Mouse (Mus musculus) hindbrain, postnatal 0 days (tissue): Measurements from ENCODE around the gene Clic3. TPM values are rescaled to one million over a fixed set of nuclear protein-coding genes. Genes with fewer than 3 reads are reported as not detected.

Source experiments
- ATAC-seq: fragments of 200-750 bp; cut with Nextera tagmentation; 2 replicates; pipeline ENCODE4 v1.8.0; 2017; ENCODE audit warnings: mild to moderate bottlenecking, moderate TSS enrichment, moderate library complexity
- DNase-seq: peaks from one replicate; pipeline ENCODE4 v3.0.0-alpha.2; 2015; ENCODE audit warnings: low spot score
- H3K27ac ChIP-seq: fragments of 300-500 bp; sonication (generic); 2 replicates; pipeline ENCODE4 v1.5.1; 2014; ENCODE audit warnings: mild to moderate bottlenecking
- H3K27me3 ChIP-seq: fragments of 300-500 bp; sonication (generic); 2 replicates; pipeline ENCODE4 v1.6.1; 2014; ENCODE audit warnings: low read length, mixed read lengths; ENCODE audit not compliant: insufficient read depth
- H3K36me3 ChIP-seq: fragments of 300-500 bp; sonication (generic); 2 replicates; pipeline ENCODE4 v1.6.1; 2014; ENCODE audit warnings: low read length, mixed read lengths; ENCODE audit not compliant: insufficient read depth
- H3K4me1 ChIP-seq: fragments of 300-500 bp; sonication (generic); 2 replicates; pipeline ENCODE4 v1.6.1; 2014; ENCODE audit warnings: antibody characterized with exemption, low read length, mixed read lengths; ENCODE audit not compliant: insufficient read depth
- H3K4me2 ChIP-seq: fragments of 300-500 bp; sonication (generic); 2 replicates; pipeline ENCODE4 v1.6.1; 2014; ENCODE audit warnings: low read depth, mild to moderate bottlenecking, low read length, moderate library complexity, mixed read lengths
- H3K4me3 ChIP-seq: fragments of 300-500 bp; sonication (generic); 2 replicates; pipeline ENCODE4 v1.5.1; 2014; ENCODE audit warnings: low read length
- H3K9ac ChIP-seq: fragments of 300-500 bp; sonication (generic); replicated peaks from 2 replicates; pipeline ENCODE4 v1.6.1; 2014; ENCODE audit warnings: mild to moderate bottlenecking, low read length, moderate library complexity, mixed read lengths
- H3K9me3 ChIP-seq: fragments of 300-500 bp; sonication (generic); 2 replicates; pipeline ENCODE4 v1.6.1; 2016; ENCODE audit warnings: low read length, mixed read lengths
- CTCF ChIP-seq: IDR thresholded peaks from 2 replicates; pipeline ENCODE4 v1.5.1; 2016; ENCODE audit warnings: antibody characterized with exemption, control low read depth, low read depth
- WGBS: fragments of 180-500 bp; shearing (Covaris S2); extraction: QIAGEN DNeasy Blood & Tissue Kit; methylation state at CpG from one replicate; pipeline ENCODE4 v1.1.7; 2014; 5-methylcytosine and 5-hydroxymethylcytosine counted together
- polyA plus RNA-seq: library from polyadenylated mRNA; unstranded; fragments of >200 nt; fragmentation: Nextera tagmentation; extraction: Ambion mirVana; gene quantifications from 2 replicates; pipeline ENCODE4 v1.2.1, GENCODE M21; 2015
- total RNA-seq: library from RNA; depleted of rRNA; stranded (reverse); fragments of >200 nt; gene quantifications from 2 replicates; pipeline ENCODE4 v1.2.3, GENCODE M21; 2014

Clic3 gene
- total and polyA plus RNA-seq, 2 experiments from 2014 or later: 3.9 to 4.1 TPM

DNA sequence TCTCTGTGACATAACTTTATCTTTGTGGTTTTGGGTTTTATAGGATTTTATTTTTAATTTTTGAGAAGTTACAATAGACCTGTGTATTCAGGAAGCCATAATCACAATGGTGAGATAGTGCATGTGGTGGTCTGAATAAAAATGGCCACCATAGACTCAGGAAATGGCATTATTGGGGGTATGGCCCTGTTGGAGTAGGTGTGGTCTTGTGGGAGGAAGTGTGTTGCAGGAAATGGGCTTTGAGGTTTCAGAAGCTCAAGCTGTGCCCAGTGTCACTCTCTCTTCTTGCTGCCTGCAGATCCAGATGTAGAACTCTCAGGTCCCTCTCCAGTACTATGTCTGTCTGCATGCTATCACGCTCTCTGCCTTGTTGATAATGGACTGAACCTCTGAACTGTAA is 23.9 kb downstream of the Clic3 start:
- H3K36me3 ChIP-seq: no peaks in the 10 kb centered on the region
- DNase-seq (no peak), ATAC-seq (no peak)
- H3K4me3 ChIP-seq: no peak overlapping the region
- no peak overlapping the region for H3K4me2 ChIP-seq
- WGBS: 88% methylated on average over 1 of the region's 1 CpGs
- H3K4me1 ChIP-seq: no peaks in the 10 kb centered on the region
- H3K9me3 ChIP-seq: no peaks in the 10 kb centered on the region
- no peak overlapping the region for H3K9ac ChIP-seq
- no peaks in the 10 kb centered on the region for H3K27me3 ChIP-seq
- no peak for TF ChIP-seq CTCF
- H3K27ac ChIP-seq: no peak overlapping the region

DNA sequence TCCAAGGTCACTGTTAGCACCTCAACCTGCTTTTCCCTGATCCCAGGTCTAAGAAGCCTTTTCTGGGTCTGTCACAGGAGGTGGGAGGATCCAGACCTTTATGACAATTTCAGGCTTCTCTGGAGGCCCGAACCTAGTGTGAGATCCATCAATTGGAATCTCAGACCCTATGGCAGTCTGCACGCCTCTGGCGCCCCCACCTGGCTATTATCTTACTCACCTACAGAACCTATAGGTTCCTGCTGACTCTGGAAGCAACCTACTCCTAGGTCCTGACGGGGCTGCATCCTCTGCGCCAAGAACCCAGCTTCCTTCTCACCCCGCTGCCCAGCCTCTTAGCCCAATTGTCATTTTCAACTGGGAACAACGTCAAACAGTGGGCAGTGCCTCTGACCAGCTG is 26.3 kb downstream of the Clic3 start:
- ATAC-seq (no peak), DNase-seq (peak; percentile 35)
- H3K27ac ChIP-seq: no peak overlapping the region
- no peaks in the 10 kb centered on the region for H3K9me3 ChIP-seq
- H3K27me3 ChIP-seq: no peaks in the 10 kb centered on the region
- H3K4me3 ChIP-seq: no peak overlapping the region
- TF ChIP-seq CTCF: peak; percentile 43
- no peaks in the 10 kb centered on the region for H3K4me1 ChIP-seq
- H3K9ac ChIP-seq: no peak overlapping the region
- H3K36me3 ChIP-seq: no peaks in the 10 kb centered on the region
- WGBS: 21% methylated on average over 7 of the region's 7 CpGs
- H3K4me2 ChIP-seq: no peak overlapping the region

DNA sequence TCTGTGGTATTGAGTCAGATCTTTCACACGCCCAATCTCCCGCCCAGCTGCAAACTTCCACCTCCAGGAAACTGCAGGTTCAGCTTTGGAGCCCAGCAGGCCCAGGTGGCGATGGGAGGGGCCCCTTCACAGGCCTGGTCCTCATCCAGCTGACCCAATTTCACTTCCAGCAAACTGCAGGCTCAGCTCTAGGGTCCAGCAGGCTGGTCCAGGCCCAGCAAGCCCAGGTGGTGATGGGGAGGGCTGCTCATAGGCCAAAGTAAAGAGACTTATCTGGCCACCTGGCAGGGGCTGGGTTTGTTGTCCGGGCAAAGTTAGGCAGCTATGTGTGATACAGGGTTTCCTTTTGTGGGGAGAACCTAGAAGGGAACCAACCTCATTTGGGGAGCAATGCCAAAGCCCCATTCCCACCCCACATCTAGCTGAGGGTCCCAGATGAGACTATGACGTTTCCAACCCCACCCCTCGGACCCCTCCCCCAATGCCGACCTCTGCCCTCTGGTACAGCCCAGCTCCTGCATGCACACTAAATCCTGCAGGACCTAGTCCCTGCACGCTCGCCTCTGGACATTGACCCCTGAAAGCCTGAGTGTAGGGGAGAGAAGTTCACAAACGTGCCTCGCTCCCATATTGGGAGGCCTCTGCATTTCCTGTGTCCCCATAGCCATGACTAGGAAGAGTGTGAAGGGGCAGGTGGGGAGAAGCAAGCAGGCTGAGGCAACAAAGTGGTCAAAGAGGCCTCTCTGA is 28.4 kb downstream of the Clic3 start:
- Histone ChIP-seq H3K9me3 (no peaks in the 10 kb centered on the region), H3K36me3 (no peaks in the 10 kb centered on the region), H3K4me2 (no peak overlapping the region), H3K4me3 (no peak overlapping the region), H3K4me1 (no peaks in the 10 kb centered on the region), H3K27ac (no peak overlapping the region), H3K9ac (no peak overlapping the region), H3K27me3 (no peaks in the 10 kb centered on the region)
- WGBS: 65% methylated on average over 11 of the region's 11 CpGs
- ATAC-seq: no peak
- peak; percentile 20 for DNase-seq
- TF ChIP-seq CTCF: no peak

DNA sequence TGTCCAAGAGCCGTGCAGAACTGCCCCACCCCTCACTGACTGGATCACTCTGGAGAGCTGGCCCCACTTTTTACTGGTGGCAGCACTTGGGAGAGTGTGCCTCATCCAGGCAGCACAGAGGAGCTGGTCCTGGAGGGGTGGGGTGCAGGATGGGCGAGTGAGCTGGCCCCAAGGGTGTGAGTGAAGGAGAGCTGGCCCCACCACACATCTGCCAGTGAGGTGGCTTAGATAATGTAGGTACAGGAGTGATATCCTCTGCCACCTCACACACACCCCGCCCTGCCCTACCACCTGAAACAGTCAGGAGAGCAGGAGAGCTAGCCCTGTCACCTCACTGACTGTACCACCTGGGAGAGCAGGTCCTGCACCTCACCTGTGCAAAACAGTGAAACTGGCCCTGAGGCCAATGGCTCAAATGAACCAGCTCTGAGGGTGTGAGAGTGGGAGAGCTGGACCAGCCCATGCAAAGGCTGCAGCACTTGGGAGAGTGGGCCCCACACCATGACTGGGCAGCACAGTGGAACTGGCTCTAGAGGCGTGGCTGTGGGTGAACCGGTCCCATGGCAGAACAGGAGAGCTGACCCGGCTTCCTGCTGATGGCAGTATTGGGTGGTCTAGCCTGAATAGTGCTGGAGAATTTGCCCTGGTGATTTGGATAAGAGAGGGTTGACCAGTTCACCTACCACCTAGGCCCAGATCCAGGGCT is 31.5 kb downstream of the Clic3 start:
- Histone ChIP-seq H3K4me2 (no peak overlapping the region), H3K9ac (no peak overlapping the region), H3K27me3 (no peaks in the 10 kb centered on the region), H3K9me3 (no peaks in the 10 kb centered on the region), H3K4me3 (no peak overlapping the region), H3K36me3 (no peaks in the 10 kb centered on the region), H3K4me1 (no peaks in the 10 kb centered on the region), H3K27ac (no peak overlapping the region)
- WGBS: 74% methylated on average over 6 of the region's 6 CpGs
- DNase-seq (no peak), ATAC-seq (no peak)
- TF ChIP-seq CTCF: no peak

DNA sequence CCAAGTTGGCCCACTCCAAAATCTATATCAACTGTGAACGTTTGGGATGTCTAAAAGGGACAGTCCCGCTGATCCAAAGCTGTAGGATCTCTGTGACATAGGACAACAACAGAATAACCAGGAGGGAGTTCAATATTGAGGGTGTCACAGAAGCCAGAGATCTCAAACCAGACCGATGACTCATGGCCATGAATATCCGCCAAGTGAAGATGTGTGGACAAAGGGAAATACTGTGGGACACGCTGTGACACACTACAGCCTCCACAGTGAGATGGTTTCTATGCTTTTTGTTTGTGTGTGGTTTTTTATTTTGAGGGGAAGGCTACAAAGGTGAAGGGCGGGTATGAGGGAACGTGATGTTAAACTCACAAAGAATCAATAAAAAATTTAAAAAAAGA is 32.0 kb downstream of the Clic3 start:
- Histone ChIP-seq H3K9ac (no peak overlapping the region), H3K36me3 (no peaks in the 10 kb centered on the region), H3K27ac (no peak overlapping the region), H3K4me3 (no peak overlapping the region), H3K4me1 (no peaks in the 10 kb centered on the region), H3K27me3 (no peaks in the 10 kb centered on the region), H3K9me3 (no peaks in the 10 kb centered on the region), H3K4me2 (no peak overlapping the region)
- no peak for TF ChIP-seq CTCF
- WGBS: 80% methylated on average over 7 of the region's 7 CpGs
- no peak for DNase-seq
- no peak for ATAC-seq

DNA sequence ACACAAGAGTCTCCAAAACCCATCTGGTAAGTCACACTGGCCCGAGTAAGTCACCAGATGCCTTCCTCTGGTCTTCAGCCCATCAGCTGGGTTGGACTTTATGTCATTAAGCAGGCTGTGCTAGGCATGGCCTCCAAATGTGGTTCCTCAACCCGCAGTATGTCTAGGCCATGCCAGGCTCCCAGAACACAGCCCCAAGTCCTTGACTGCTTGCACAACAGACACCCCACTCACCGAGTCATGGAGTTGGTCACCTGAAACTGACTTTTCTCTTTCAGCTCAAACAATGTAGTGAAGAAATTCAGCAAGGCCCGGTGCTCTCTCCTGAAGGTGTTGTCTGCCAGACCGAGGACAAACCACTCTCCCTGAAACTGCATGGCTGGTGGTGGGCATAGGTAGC is 36.4 kb downstream of the Clic3 start:
- Histone ChIP-seq H3K4me1 (no peaks in the 10 kb centered on the region), H3K4me2 (no peak overlapping the region), H3K9me3 (no peaks in the 10 kb centered on the region), H3K9ac (no peak overlapping the region), H3K27ac (no peak overlapping the region), H3K4me3 (no peak overlapping the region), H3K36me3 (no peaks in the 10 kb centered on the region), H3K27me3 (no peaks in the 10 kb centered on the region)
- no peak for DNase-seq
- TF ChIP-seq CTCF: no peak
- 84% methylated on average over 5 of the region's 5 CpGs for WGBS
- no peak for ATAC-seq

DNA sequence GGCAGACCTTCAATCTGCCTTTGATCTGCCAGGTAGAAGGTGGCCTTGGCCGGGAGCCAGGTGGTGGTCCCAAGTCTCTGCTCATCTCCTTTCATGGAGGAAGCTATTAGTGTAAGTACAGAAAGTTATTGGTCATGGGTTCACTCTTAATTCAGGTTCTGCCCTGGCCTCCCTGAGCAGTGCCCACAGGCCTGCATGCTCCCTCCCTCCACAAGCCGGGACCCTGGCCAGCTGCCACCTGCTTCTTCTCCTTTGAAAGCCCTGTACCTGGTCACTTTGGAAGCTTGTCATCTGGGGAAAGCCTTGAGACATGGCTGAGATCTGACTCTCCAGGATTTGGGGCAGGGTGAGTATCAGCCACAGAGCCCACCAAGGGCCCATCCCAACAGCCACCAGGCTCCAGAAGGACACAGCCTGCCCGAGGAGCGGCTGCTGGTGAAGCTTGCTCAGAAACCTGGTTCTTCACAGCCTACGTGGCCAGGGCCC is 36.9 kb downstream of the Clic3 start, which contains the start of gene Lcn12:
Gene Lcn12 (minus strand): TSS at position 436 of the 486 bp plus-strand sequence.
- Histone ChIP-seq H3K4me3 (no peak within 1 kb of the TSS), H3K27me3 (no peaks in the 10 kb centered on the region), H3K9ac (no peak within 1 kb of the TSS), H3K4me2 (no peak within 1 kb of the TSS), H3K27ac (no peak within 1 kb of the TSS), H3K36me3 (no peaks in the 10 kb centered on the region), H3K9me3 (no peaks in the 10 kb centered on the region), H3K4me1 (no peaks in the 10 kb centered on the region)
- no peak for TF ChIP-seq CTCF
- ATAC-seq: no peak
- no peak for DNase-seq
- 89% methylated on average over 5 of the region's 5 CpGs for WGBS
